Mouse (Mus musculus): ENCODE data around the gene Ttll11.

- no peak for TF ChIP-seq POLR2A (IDR thresholded peaks at IDR 0.05; ENCODE audit: low read depth, low read length)
- TF ChIP-seq CTCF (IDR thresholded peaks at IDR 0.05; ENCODE audit: extremely low read depth, insufficient read length, insufficient replicate concordance, low read depth, low read length) = no peak
These were observed 267.1 kb downstream of the Ttll11 start for GRCm38 (mm10) chr2:35712611-35713010.
